Mouse (Mus musculus): ENCODE measurements around the gene 4931409K22Rik.

GRCm38 (mm10) chr5:24502786-24503185, 53.8 kb downstream of the 4931409K22Rik start:
- no peak for TF ChIP-seq CTCF (IDR thresholded peaks at IDR 0.05; ENCODE audit: borderline replicate concordance, control insufficient read depth, extremely low read depth, insufficient read depth, low read length, poor library complexity)
- TF ChIP-seq POLR2A (IDR thresholded peaks at IDR 0.05; ENCODE audit: control insufficient read depth, extremely low read depth, insufficient read depth, low read length, poor library complexity) = no peak
